Mouse (Mus musculus) frontal cortex, adult (tissue): ENCODE measurements around the gene Gm47985.
"Not testable (repeated sequence)": the region's sequence is repeated elsewhere in the genome, so short reads cannot be mapped to it uniquely, and the experiment has no call there.

Experiments
- ATAC-seq: cut with Nextera tagmentation; 2 replicates; pipeline ENCODE4 v1.9.2; 2017; ENCODE audit warnings: mild to moderate bottlenecking, moderate library complexity, mixed read lengths; ENCODE audit not compliant: low TSS enrichment

Gm47985 gene

GRCm38 (mm10) chr1:151177030-151177936 is 5.1 kb upstream of the Gm47985 start:
- no peak; the same call in 1 of the 2 replicates for ATAC-seq

- ATAC-seq, result no peak
Observed at GRCm38 (mm10) chr1:151177937-151178271, 4.4 kb upstream of the Gm47985 start.

- ATAC-seq, result no peak
Observed at GRCm38 (mm10) chr1:151178505-151179083, 3.7 kb upstream of the Gm47985 start.

DNA sequence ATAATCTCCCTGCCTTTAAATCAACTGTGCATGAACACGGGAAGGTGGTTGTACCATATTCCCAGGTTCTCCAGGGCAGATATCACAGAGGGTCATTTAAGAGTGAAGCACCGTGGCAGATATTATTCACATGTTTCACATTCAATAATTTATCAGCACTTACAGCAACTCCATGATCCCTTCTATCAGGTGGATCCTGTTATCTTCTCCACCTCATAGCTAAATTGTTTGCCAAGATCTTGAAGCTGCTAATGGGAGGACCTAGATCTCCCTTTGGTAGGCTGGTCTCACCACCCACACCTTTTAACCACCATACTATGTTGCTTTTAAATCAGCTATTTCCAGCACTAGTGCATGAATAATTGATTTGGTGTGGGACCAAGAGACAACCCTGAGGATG is 2.2 kb upstream of the Gm47985 start:
- no peak for ATAC-seq

GRCm38 (mm10) chr1:151186186-151186585 is 3.8 kb downstream of the Gm47985 start:
- not testable (repeated sequence) for ATAC-seq

GRCm38 (mm10) chr1:151186879-151187424 is 4.6 kb downstream of the Gm47985 start:
- not testable (repeated sequence) for ATAC-seq

DNA sequence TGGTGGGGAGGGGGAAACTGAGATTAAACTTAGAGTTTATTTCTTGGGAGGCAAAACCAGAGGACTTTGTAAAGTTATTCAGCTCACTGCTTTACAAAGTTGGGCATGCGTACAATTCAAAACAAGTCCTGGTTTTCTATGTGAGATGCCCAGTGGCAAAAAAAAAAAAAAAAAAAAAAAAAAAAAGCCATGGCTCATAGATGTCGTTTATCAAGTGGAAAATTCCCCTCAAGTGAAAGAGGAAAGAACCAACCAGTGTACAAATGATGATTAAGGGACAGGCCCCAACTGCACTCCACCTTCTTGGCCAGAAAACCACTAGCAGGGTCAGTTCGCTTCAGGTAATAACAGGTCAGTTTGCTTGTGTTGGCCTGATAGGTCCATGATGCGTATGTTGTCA is 6.1 kb downstream of the Gm47985 start:
- no peak for ATAC-seq

DNA sequence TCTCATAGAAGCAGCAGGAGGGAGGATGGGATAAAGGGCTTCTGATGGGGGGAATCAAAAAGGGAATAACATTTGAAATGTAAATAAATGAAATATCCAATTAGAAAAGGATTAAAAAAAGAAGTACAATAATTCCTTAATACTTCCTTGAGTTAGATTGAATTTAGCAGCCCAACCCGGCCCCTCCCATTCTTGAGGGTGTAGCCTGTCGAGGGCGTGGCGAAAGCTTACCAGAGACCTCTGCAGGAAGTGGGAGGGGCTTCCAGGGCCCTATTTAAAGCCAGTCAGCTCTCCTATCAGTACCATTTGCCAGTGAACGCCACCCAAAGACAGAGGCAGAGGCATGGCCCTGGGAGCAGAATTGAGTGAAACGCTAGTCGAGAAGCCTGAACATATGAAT is 9.7 kb downstream of the Gm47985 start, which contains the start of gene Gm8947:
Gene Gm8947, plus strand, starts transcription at position 302 of the 400 bp plus-strand sequence.
- ATAC-seq, result not testable (repeated sequence)

DNA sequence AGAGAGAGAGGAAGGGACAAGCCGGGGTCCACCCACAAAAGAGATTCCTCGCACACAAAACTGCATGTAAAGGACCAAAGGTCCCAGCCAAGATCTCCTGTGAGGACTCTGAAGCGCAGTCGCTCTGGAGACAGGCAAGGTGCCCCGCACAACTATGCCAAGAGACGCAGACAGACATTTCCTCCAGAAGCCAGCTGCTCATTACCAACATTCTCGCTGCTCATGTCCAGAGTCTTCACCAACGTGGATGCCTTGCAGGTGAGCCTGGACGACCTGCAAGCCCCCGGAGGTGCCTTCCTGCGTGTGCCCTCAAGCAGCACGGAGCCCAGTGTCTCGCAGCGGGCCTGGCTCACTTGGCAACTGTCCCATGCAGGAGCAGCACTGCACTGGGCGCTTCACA is 10.4 kb downstream of the Gm47985 start:
- not testable (repeated sequence) for ATAC-seq

DNA sequence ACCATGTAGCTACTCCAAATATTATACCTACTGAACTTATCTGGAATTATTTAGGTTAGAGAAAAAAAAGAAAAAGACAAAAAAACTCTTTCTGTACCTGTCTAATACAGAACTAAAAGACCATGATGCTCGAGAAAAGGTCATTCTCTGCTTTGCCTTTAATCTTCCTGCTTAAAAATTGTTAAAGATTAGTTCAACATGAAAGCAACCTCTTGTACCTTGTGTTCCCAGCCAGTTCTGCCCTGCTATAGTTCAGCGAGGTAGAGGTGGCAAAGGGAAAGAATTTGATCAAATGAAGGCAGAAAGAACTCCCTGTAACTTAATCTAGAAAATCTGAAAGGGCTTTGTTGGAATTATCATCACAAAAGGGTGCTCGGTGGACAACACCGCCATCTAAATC is 13.6 kb downstream of the Gm47985 start:
- not testable (repeated sequence) for ATAC-seq

DNA sequence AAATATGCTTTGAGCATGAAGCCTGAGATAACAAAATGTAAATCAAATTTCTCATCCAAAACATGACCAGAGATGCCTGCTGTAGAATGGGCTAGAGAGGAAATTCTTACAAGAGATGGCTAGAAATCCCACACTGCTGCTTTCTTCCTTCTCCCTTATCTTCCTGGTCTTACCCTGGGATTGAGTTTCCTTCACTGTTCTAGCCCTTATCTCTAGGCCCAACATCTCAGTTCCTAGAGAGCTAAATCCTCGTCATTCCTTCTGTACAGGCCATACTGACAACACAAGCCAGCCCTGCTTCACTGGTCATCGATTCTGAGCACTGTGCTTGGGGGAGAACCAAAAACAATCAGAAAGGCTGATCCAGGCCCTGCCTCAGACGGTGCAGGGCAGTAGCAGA is 14.4 kb downstream of the Gm47985 start:
- not testable (repeated sequence) for ATAC-seq

GRCm38 (mm10) chr1:151198120-151198519 is 15.8 kb downstream of the Gm47985 start, which contains the start of gene Gm47995:
Gene Gm47995 (plus strand): TSS chr1:151198448.
- ATAC-seq, result not testable (repeated sequence)

GRCm38 (mm10) chr1:151200620-151201019 is 18.3 kb downstream of the Gm47985 start:
- ATAC-seq, result not testable (repeated sequence)

DNA sequence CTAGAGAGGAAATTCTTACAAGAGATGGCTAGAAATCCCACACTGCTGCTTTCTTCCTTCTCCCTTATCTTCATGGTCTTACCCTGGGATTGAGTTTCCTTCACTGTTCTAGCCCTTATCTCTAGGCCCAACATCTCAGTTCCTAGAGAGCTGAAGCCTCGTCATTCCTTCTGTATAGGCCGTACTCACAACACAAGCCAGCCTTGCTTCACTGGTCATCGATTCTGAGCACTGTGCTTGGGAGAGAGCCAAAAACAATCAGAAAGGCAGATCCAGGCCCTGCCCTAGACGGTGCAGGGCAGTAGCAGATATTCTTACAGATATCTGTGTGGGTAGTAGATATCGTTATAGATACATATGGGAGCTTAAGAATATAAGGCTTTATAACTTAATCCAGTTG is 20.4 kb downstream of the Gm47985 start:
- ATAC-seq, result not testable (repeated sequence)

DNA sequence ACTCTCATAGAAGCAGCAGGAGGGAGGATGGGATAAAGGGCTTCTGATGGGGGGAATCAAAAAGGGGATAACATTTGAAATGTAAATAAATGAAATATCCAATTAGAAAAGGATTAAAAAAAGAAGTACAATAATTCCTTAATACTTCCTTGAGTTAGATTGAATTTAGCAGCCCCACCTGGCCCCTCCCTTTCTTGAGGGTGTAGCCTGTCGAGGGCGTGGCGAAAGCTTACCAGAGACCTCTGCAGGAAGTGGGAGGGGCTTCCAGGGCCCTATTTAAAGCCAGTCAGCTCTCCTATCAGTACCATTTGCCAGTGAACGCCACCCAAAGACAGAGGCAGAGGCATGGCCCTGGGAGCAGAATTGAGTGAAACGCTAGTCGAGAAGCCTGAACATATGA is 21.5 kb downstream of the Gm47985 start, which contains the start of gene 3110040M04Rik:
Gene 3110040M04Rik, plus strand, starts transcription at position 304 of the 400 bp plus-strand sequence.
- ATAC-seq, result not testable (repeated sequence)

DNA sequence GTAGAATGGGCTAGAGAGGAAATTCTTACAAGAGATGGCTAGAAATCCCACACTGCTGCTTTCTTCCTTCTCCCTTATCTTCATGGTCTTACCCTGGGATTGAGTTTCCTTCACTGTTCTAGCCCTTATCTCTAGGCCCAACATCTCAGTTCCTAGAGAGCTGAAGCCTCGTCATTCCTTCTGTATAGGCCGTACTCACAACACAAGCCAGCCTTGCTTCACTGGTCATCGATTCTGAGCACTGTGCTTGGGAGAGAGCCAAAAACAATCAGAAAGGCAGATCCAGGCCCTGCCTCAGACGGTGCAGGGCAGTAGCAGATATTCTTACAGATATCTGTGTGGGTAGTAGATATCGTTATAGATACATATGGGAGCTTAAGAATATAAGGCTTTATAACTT is 26.2 kb downstream of the Gm47985 start:
- ATAC-seq, result not testable (repeated sequence)

DNA sequence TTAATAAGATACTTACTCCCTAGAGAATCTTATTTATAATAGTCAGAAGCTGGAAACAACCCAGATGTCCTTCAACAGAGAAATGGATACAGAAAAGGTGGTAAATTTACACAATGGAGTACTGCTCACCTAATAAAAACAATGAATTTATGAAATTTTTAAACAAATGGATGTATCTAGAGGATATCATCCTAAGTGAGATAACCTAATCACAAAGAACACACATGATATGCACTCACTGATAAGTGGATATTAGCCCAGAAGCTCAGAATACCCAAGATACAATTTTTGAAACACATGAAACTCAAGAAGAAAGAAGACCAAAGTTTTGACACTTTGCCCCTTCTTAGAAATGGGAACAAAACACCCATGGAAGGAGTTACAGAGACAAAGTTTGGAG is 26.6 kb downstream of the Gm47985 start:
- ATAC-seq, result not testable (repeated sequence)

DNA sequence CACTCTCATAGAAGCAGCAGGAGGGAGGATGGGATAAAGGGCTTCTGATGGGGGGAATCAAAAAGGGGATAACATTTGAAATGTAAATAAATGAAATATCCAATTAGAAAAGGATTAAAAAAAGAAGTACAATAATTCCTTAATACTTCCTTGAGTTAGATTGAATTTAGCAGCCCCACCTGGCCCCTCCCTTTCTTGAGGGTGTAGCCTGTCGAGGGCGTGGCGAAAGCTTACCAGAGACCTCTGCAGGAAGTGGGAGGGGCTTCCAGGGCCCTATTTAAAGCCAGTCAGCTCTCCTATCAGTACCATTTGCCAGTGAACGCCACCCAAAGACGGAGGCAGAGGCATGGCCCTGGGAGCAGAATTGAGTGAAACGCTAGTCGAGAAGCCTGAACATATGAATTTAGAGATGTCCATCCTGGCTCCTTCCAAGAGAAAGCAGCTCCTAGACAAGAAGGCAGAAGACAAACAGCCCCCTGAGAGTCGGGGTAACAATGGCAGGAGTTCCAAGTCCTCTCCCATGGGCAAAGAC is 27.6 kb downstream of the Gm47985 start, which contains the start of gene Gm47996:
Gene Gm47996, plus strand, starts transcription at position 308 of the 532 bp plus-strand sequence.
- not testable (repeated sequence) for ATAC-seq

DNA sequence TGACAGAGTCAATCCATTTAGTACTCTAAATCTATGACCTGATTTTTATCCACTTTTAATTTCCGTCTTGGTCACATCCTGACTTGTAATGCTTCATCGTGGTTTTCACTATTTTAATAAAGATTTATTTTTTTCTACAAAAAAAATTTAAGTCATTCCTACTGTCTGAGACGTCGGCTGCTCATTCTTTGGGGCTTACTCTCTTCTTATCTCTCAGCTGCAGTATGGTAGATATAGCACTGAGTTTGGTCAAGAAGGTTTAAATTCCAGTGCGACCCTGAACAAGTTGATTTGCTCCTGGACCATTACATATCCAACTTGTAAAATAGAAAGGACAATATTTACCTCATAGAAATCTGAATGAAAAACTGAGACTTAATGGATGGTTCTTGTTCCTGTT is 29.3 kb downstream of the Gm47985 start:
- ATAC-seq, result not testable (repeated sequence)

- no peak for ATAC-seq
Observed at GRCm38 (mm10) chr1:151214862-151215261, 32.5 kb downstream of the Gm47985 start.

- no peak for ATAC-seq
Observed at GRCm38 (mm10) chr1:151215985-151216384, 33.6 kb downstream of the Gm47985 start.

DNA sequence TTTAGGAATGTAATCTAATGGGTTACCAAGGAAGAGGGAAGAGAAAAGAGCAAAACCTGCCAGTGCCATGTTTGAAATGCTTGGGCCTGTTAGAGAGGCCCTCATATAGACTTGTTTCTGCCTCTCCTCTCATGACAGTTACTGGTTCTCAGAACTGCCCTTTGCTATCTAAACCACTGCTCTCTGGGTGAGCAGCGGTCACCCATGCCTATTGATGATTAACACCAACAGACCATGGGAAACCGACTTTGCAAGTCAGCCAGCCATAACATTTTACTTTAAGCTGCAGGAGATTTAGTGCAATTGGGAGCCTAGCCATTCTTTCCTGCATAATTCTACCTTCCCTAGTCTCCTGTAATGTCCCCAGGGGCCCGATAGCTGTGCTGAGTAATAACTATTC is 34.1 kb downstream of the Gm47985 start:
- no peak for ATAC-seq
